8 mouse cellular contexts compared by ENCODE assay signal in genomic region chr1:52631570-52631969, GRCm38 (mm10). TPM values are rescaled to one million over a fixed set of nuclear protein-coding genes. Genes with fewer than 3 reads are reported as not detected.
A peak's percentile ranks its signal among the peaks of the same experiment; 100 is the strongest.
DNase-seq lines count a peak whose midpoint lies in the region; ATAC-seq lines count a peak whose summit lies in the region.

No protein-coding gene starts in this region.

- H3K9ac ChIP-seq in forebrain, embryonic 11.5 days (ENCODE audit: low read length), result no peak overlapping the region
- no peak overlapping the region; the same call in 1 of the 2 replicates for H3K9ac ChIP-seq in liver, embryonic 13.5 days

- H3K27me3 ChIP-seq in erythroblast, embryonic 14.5 days (ENCODE audit: control insufficient read depth), result no peaks in the 10 kb centered on the region
- no peaks in the 10 kb centered on the region for H3K27me3 ChIP-seq in forebrain, embryonic 11.5 days (ENCODE audit: control insufficient read depth, insufficient read depth, low read length)
- no peaks in the 10 kb centered on the region for H3K27me3 ChIP-seq in liver, embryonic 13.5 days

- peak; percentile 50 to 57 for DNase-seq in B cell, adult 2 months
- no peak for DNase-seq in forebrain, embryonic 11.5 days (ENCODE audit: low spot score)
- no peak for DNase-seq in liver, embryonic 13.5 days
- DNase-seq in thymus, postnatal 14 days, result peak; percentile 52
- no peak for DNase-seq in left cerebral cortex, postnatal 36 days (ENCODE audit: low spot score in 2 of 2)
- DNase-seq in adrenal gland, adult 2 months, result no peak

- no peaks in the 10 kb centered on the region for H3K36me3 ChIP-seq in erythroblast, embryonic 14.5 days (ENCODE audit: control insufficient read depth)
- no peaks in the 10 kb centered on the region; the same call in 1 of the 2 replicates for H3K36me3 ChIP-seq in forebrain, embryonic 11.5 days (ENCODE audit: control insufficient read depth, insufficient read depth, low read length)
- peaks cover 4% of the 10 kb centered on the region; the same call in 1 of the 2 replicates for H3K36me3 ChIP-seq in liver, embryonic 13.5 days

- H3K27ac ChIP-seq in forebrain, embryonic 11.5 days (ENCODE audit: low read depth, low read length), result no peak overlapping the region
- H3K27ac ChIP-seq in liver, embryonic 13.5 days, result no peak overlapping the region

- intact Hi-C loops in left cerebral cortex, postnatal 36 days (cut with DNase I), result loop anchor here (5.0 to 10.0 kb wide), 3 partner anchors 134 to 487 kb away; no protein-coding TSS in a partner anchor

- 73% methylated on average over 2 of the region's 2 CpGs for WGBS in forebrain, embryonic 11.5 days
- 57% methylated on average over 2 of the region's 2 CpGs for WGBS in liver, embryonic 13.5 days (ENCODE audit: insufficient replicate concordance)

- H3K4me1 ChIP-seq in erythroblast, embryonic 14.5 days (ENCODE audit: control insufficient read depth), result peaks cover 13% of the 10 kb centered on the region
- H3K4me1 ChIP-seq in forebrain, embryonic 11.5 days (replicated peaks; ENCODE audit: control insufficient read depth, insufficient read depth, low read length), result no peaks in the 10 kb centered on the region
- peaks cover 11% of the 10 kb centered on the region for H3K4me1 ChIP-seq in liver, embryonic 13.5 days (replicated peaks)

- H3K9me3 ChIP-seq in erythroblast, embryonic 14.5 days (ENCODE audit: control insufficient read depth, low read length), result no peaks in the 10 kb centered on the region
- no peaks in the 10 kb centered on the region for H3K9me3 ChIP-seq in forebrain, embryonic 11.5 days (ENCODE audit: control insufficient read depth, low read length)
- H3K9me3 ChIP-seq in liver, embryonic 13.5 days (replicated peaks), result no peaks in the 10 kb centered on the region

- peak overlapping the region; percentile 44 for H3K4me2 ChIP-seq in forebrain, embryonic 11.5 days (ENCODE audit: low read depth, low read length, severe bottlenecking)
- peak overlapping the region; percentile 74 for H3K4me2 ChIP-seq in liver, embryonic 13.5 days

- no peak for ATAC-seq in erythroblast, adult 5-6 weeks (replicated peaks; ENCODE audit: low FRiP score, poor library complexity, severe bottlenecking)
- ATAC-seq in forebrain, embryonic 11.5 days (replicated peaks; ENCODE audit: low FRiP score), result no peak
- no peak for ATAC-seq in liver, embryonic 13.5 days (ENCODE audit: low read depth)

- H3K4me3 ChIP-seq in erythroblast, embryonic 14.5 days (replicated peaks), result peak overlapping the region; percentile 77
- peak overlapping the region; percentile 70 for H3K4me3 ChIP-seq in forebrain, embryonic 11.5 days (ENCODE audit: low read depth, low read length)
- peak overlapping the region; percentile 87 for H3K4me3 ChIP-seq in liver, embryonic 13.5 days (replicated peaks)

RNA-seq across cellular contexts. Expression of gene Nemp2, which starts 1.1 kb away (rescaled TPM):
- polyA plus RNA-seq in erythroblast, embryonic 14.5 days (2012), result 0.04 and 0.07 TPM in 2 replicates
- 1.5 and 2.3 TPM in 2 replicates for total RNA-seq in erythroblast, adult 5-6 weeks (2015; ENCODE audit: low replicate concordance)
- 3.4 and 3.9 TPM in 2 replicates for total RNA-seq in erythroblast, adult 5-6 weeks (2017; ENCODE audit: low replicate concordance)
- 11.6 and 14.5 TPM in 2 replicates for polyA plus RNA-seq in forebrain, embryonic 11.5 days (2014; fragmentation: Nextera tagmentation; extraction: Ambion mirVana)
- polyA plus RNA-seq in liver, embryonic 13.5 days (2015; fragmentation: Nextera tagmentation; extraction: Ambion mirVana), result 1.6 and 2.4 TPM in 2 replicates
- total RNA-seq in left cerebral cortex, postnatal 36 days (2021), result 1 to 10 TPM; 3.3 to 5.3 TPM
- total RNA-seq in adrenal gland, adult 2 months (2021), result 1 to 10 TPM; 1.4 to 3.7 TPM
- 2.0 and 3.0 TPM in 2 replicates for polyA plus RNA-seq in adrenal gland, adult 2 months (2012; rRNA removed)

Comparison
In these comparisons a context has a peak if more than half of its experiments do, and no peak if none do; other contexts are left out.
1. DNase-seq: peak in B cell, adult 2 months (2 of 2) and thymus, postnatal 14 days (single experiment); none in forebrain, embryonic 11.5 days (single experiment), liver, embryonic 13.5 days (single experiment), left cerebral cortex, postnatal 36 days (0 of 2) and adrenal gland, adult 2 months (single experiment).
2. Peak in every context shown above with its lines, with median percentiles within 50 percentile points of each other: H3K4me3 ChIP-seq.